15 mouse cellular contexts compared by ENCODE assay signal in the genomic region with DNA sequence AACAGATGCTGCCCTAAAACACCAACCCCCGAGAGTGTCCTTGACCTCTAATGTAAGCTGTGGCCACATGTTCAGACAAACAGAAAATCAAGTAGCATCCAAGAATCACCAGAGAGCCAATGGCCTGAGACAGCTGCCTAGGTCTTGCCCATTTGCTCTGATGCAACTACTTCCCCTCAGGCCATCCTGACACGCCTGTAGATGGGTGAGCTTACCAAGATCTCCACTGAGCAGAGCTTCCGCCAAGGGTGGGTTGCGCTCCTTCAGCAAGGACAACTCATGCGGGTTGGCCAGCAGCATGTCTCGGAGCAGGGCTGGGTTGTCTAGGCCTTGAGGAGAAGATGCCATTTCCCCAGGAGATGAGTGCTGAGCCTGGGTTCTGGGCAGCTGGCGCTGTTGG. TPM values are rescaled to one million over a fixed set of nuclear protein-coding genes. Genes with fewer than 3 reads are reported as not detected.
"Had no signal": no experiment of that assay in that cellular context is flagged by ENCODE, and none has a peak within 500 bp of the region (broad histone marks: within the 10 kb centered on the region; RNA-seq: fewer than 3 reads in every experiment).

No protein-coding gene starts in this region.

- H3K4me3 ChIP-seq: limb, embryonic 15.5 days; megakaryocyte, embryonic 14.5 days; midbrain, embryonic 15.5 days had no signal

- H3K27me3 ChIP-seq: limb, embryonic 15.5 days; megakaryocyte, embryonic 14.5 days; midbrain, embryonic 15.5 days had no signal

- H3K4me2 ChIP-seq: limb, embryonic 15.5 days; lung, embryonic 14.5 days; midbrain, embryonic 11.5 days; midbrain, embryonic 15.5 days had no signal

- H3K9me3 ChIP-seq: limb, embryonic 15.5 days; megakaryocyte, embryonic 14.5 days; midbrain, embryonic 15.5 days had no signal

- ATAC-seq: midbrain, embryonic 15.5 days had no signal

- DNase-seq: kidney, adult 11 months; kidney, adult 9 months; kidney, postnatal 36 days; layer of hippocampus, adult 9-11 months; layer of hippocampus, postnatal 36 days; lung, embryonic 14.5 days; lung, postnatal 14 days; thymus, postnatal 14 days had no signal

- H3K9ac ChIP-seq: limb, embryonic 15.5 days; lung, embryonic 14.5 days; midbrain, embryonic 15.5 days had no signal

- H3K27ac ChIP-seq: kidney, postnatal 0 days; limb, embryonic 15.5 days; midbrain, embryonic 15.5 days; stomach, postnatal 0 days had no signal

- H3K4me1 ChIP-seq: limb, embryonic 15.5 days had no signal

RNA-seq across cellular contexts. Expression of gene Rsc1a1, which starts 22.6 kb away (rescaled TPM):
- total RNA-seq: layer of hippocampus, postnatal 36 days had no signal
- polyA plus RNA-seq: kidney, postnatal 0 days; stomach, postnatal 0 days had no signal

RNA-seq across cellular contexts. Expression of gene Agmat, which starts 38.5 kb away (rescaled TPM):
- polyA plus RNA-seq: limb, embryonic 15.5 days; lung, embryonic 14.5 days; midbrain, embryonic 11.5 days; midbrain, embryonic 15.5 days; neural tube, embryonic 14.5 days had no signal
